Mouse (Mus musculus): ENCODE data around the gene Arl4c. TPM values are rescaled to one million over a fixed set of nuclear protein-coding genes. Genes with fewer than 3 reads are reported as not detected.

The Arl4c gene
- polyA plus RNA-seq, 1 experiment from 2014 or later: 4.4 TPM

GRCm38 (mm10) chr1:88644417-88644816 lies 57.6 kb downstream of the Arl4c start:
- Histone ChIP-seq H3K4me1 (ENCODE audit: control insufficient read depth in 2 of 2, insufficient read depth in 2 of 2, low read length in 2 of 2) (peaks cover 10 to 11% of the 10 kb centered on the region in 2 experiments), H3K4me3 (ENCODE audit: control insufficient read depth in 1 of 2, insufficient read depth in 1 of 2, low read depth in 1 of 2, low read length in 2 of 2) (no peak overlapping the region), H3K9ac (ENCODE audit: low read length) (no peak overlapping the region), H3K4me2 (ENCODE audit: low read length) (no peak overlapping the region), H3K27ac (replicated peaks in 1 of 2; ENCODE audit: control insufficient read depth in 1 of 2, insufficient read depth in 1 of 2, low read depth in 2 of 2, low read length in 2 of 2) (no peak overlapping the region), H3K9me3 (ENCODE audit: control insufficient read depth, low read length) (no peaks in the 10 kb centered on the region), H3K27me3 (ENCODE audit: control insufficient read depth, insufficient read depth, low read length) (no peaks in the 10 kb centered on the region), H3K36me3 (ENCODE audit: control insufficient read depth, insufficient read depth, low read length) (no peaks in the 10 kb centered on the region)
- ATAC-seq (ENCODE audit: insufficient number of reproducible peaks, insufficient read depth, low FRiP score, low read depth): no peak
- WGBS: 78% methylated on average over 5 of the region's 5 CpGs

GRCm38 (mm10) chr1:88643181-88643823 lies 58.7 kb downstream of the Arl4c start:
- ATAC-seq (ENCODE audit: insufficient number of reproducible peaks, insufficient read depth, low FRiP score, low read depth): no peak
- peaks cover 12 to 14% of the 10 kb centered on the region in 2 experiments for H3K4me1 ChIP-seq (ENCODE audit: control insufficient read depth in 2 of 2, insufficient read depth in 2 of 2, low read length in 2 of 2)
- no peak overlapping the region for H3K27ac ChIP-seq (replicated peaks in 1 of 2; ENCODE audit: control insufficient read depth in 1 of 2, insufficient read depth in 1 of 2, low read depth in 2 of 2, low read length in 2 of 2)
- H3K4me3 ChIP-seq (ENCODE audit: control insufficient read depth in 1 of 2, insufficient read depth in 1 of 2, low read depth in 1 of 2, low read length in 2 of 2): no peak overlapping the region
- WGBS: 76% methylated on average over 5 of the region's 5 CpGs
- no peaks in the 10 kb centered on the region for H3K9me3 ChIP-seq (ENCODE audit: control insufficient read depth, low read length)
- no peaks in the 10 kb centered on the region for H3K36me3 ChIP-seq (ENCODE audit: control insufficient read depth, insufficient read depth, low read length)
- H3K27me3 ChIP-seq (ENCODE audit: control insufficient read depth, insufficient read depth, low read length): no peaks in the 10 kb centered on the region
- H3K9ac ChIP-seq (ENCODE audit: low read length): no peak overlapping the region
- H3K4me2 ChIP-seq (ENCODE audit: low read length): no peak overlapping the region

- no peak overlapping the region for H3K4me3 ChIP-seq (ENCODE audit: control insufficient read depth in 1 of 2, insufficient read depth in 1 of 2, low read depth in 1 of 2, low read length in 2 of 2)
- no peak overlapping the region for H3K4me2 ChIP-seq (ENCODE audit: low read length)
- no peak for ATAC-seq (ENCODE audit: insufficient number of reproducible peaks, insufficient read depth, low FRiP score, low read depth)
- no peaks in the 10 kb centered on the region for H3K36me3 ChIP-seq (ENCODE audit: control insufficient read depth, insufficient read depth, low read length)
- H3K4me1 ChIP-seq (ENCODE audit: control insufficient read depth in 2 of 2, insufficient read depth in 2 of 2, low read length in 2 of 2): peaks cover 12 to 14% of the 10 kb centered on the region in 2 experiments
- H3K27me3 ChIP-seq (ENCODE audit: control insufficient read depth, insufficient read depth, low read length): no peaks in the 10 kb centered on the region
- no peak overlapping the region for H3K9ac ChIP-seq (ENCODE audit: low read length)
- 77% methylated on average over 4 of the region's 4 CpGs for WGBS
- no peaks in the 10 kb centered on the region for H3K9me3 ChIP-seq (ENCODE audit: control insufficient read depth, low read length)
- H3K27ac ChIP-seq (replicated peaks in 1 of 2; ENCODE audit: control insufficient read depth in 1 of 2, insufficient read depth in 1 of 2, low read depth in 2 of 2, low read length in 2 of 2): no peak overlapping the region
Measured at GRCm38 (mm10) chr1:88642735-88643134, 59.3 kb downstream of the Arl4c start.

GRCm38 (mm10) chr1:88641678-88642215 lies 60.3 kb downstream of the Arl4c start:
- ATAC-seq (ENCODE audit: insufficient number of reproducible peaks, insufficient read depth, low FRiP score, low read depth): no peak
- no peaks in the 10 kb centered on the region for H3K27me3 ChIP-seq (ENCODE audit: control insufficient read depth, insufficient read depth, low read length)
- peaks cover 12 to 14% of the 10 kb centered on the region in 2 experiments for H3K4me1 ChIP-seq (ENCODE audit: control insufficient read depth in 2 of 2, insufficient read depth in 2 of 2, low read length in 2 of 2)
- no peak overlapping the region for H3K9ac ChIP-seq (ENCODE audit: low read length)
- 67% methylated on average over 2 of the region's 2 CpGs for WGBS
- no peak overlapping the region for H3K27ac ChIP-seq (replicated peaks in 1 of 2; ENCODE audit: control insufficient read depth in 1 of 2, insufficient read depth in 1 of 2, low read depth in 2 of 2, low read length in 2 of 2)
- no peak overlapping the region for H3K4me3 ChIP-seq (ENCODE audit: control insufficient read depth in 1 of 2, insufficient read depth in 1 of 2, low read depth in 1 of 2, low read length in 2 of 2)
- H3K36me3 ChIP-seq (ENCODE audit: control insufficient read depth, insufficient read depth, low read length): no peaks in the 10 kb centered on the region
- no peaks in the 10 kb centered on the region for H3K9me3 ChIP-seq (ENCODE audit: control insufficient read depth, low read length)
- no peak overlapping the region for H3K4me2 ChIP-seq (ENCODE audit: low read length)

GRCm38 (mm10) chr1:88641194-88641593 lies 60.8 kb downstream of the Arl4c start:
- Histone ChIP-seq H3K36me3 (ENCODE audit: control insufficient read depth, insufficient read depth, low read length) (no peaks in the 10 kb centered on the region), H3K4me3 (ENCODE audit: control insufficient read depth in 1 of 2, insufficient read depth in 1 of 2, low read depth in 1 of 2, low read length in 2 of 2) (no peak overlapping the region), H3K9ac (ENCODE audit: low read length) (no peak overlapping the region), H3K4me1 (ENCODE audit: control insufficient read depth in 2 of 2, insufficient read depth in 2 of 2, low read length in 2 of 2) (peaks cover 12 to 14% of the 10 kb centered on the region in 2 experiments), H3K4me2 (ENCODE audit: low read length) (no peak overlapping the region), H3K27ac (replicated peaks in 1 of 2; ENCODE audit: control insufficient read depth in 1 of 2, insufficient read depth in 1 of 2, low read depth in 2 of 2, low read length in 2 of 2) (no peak overlapping the region), H3K9me3 (ENCODE audit: control insufficient read depth, low read length) (no peaks in the 10 kb centered on the region), H3K27me3 (ENCODE audit: control insufficient read depth, insufficient read depth, low read length) (no peaks in the 10 kb centered on the region)
- WGBS: 87% methylated on average over 3 of the region's 3 CpGs
- no peak for ATAC-seq (ENCODE audit: insufficient number of reproducible peaks, insufficient read depth, low FRiP score, low read depth)

- H3K9me3 ChIP-seq (ENCODE audit: control insufficient read depth, low read length): no peaks in the 10 kb centered on the region
- ATAC-seq (ENCODE audit: insufficient number of reproducible peaks, insufficient read depth, low FRiP score, low read depth): no peak
- H3K4me3 ChIP-seq (ENCODE audit: control insufficient read depth in 1 of 2, insufficient read depth in 1 of 2, low read depth in 1 of 2, low read length in 2 of 2): no peak overlapping the region
- H3K4me2 ChIP-seq (ENCODE audit: low read length): peak overlapping the region; percentile 12; the same call in 1 of the 2 replicates
- H3K4me1 ChIP-seq (ENCODE audit: control insufficient read depth in 2 of 2, insufficient read depth in 2 of 2, low read length in 2 of 2): peaks cover 12 to 14% of the 10 kb centered on the region in 2 experiments
- H3K27ac ChIP-seq (replicated peaks in 1 of 2; ENCODE audit: control insufficient read depth in 1 of 2, insufficient read depth in 1 of 2, low read depth in 2 of 2, low read length in 2 of 2): no peak overlapping the region
- H3K9ac ChIP-seq (ENCODE audit: low read length): no peak overlapping the region
- no peaks in the 10 kb centered on the region for H3K36me3 ChIP-seq (ENCODE audit: control insufficient read depth, insufficient read depth, low read length)
- 11% methylated on average over 10 of the region's 10 CpGs for WGBS
- no peaks in the 10 kb centered on the region for H3K27me3 ChIP-seq (ENCODE audit: control insufficient read depth, insufficient read depth, low read length)
Measured at GRCm38 (mm10) chr1:88639432-88640281, 62.4 kb downstream of the Arl4c start.

- H3K9me3 ChIP-seq (ENCODE audit: control insufficient read depth, low read length): no peaks in the 10 kb centered on the region
- H3K4me3 ChIP-seq (ENCODE audit: control insufficient read depth in 1 of 2, insufficient read depth in 1 of 2, low read depth in 1 of 2, low read length in 2 of 2): no peak overlapping the region
- ATAC-seq (ENCODE audit: insufficient number of reproducible peaks, insufficient read depth, low FRiP score, low read depth): no peak
- H3K36me3 ChIP-seq (ENCODE audit: control insufficient read depth, insufficient read depth, low read length): no peaks in the 10 kb centered on the region
- peaks cover 12 to 14% of the 10 kb centered on the region in 2 experiments for H3K4me1 ChIP-seq (ENCODE audit: control insufficient read depth in 2 of 2, insufficient read depth in 2 of 2, low read length in 2 of 2)
- no peak overlapping the region for H3K4me2 ChIP-seq (ENCODE audit: low read length)
- WGBS: 62% methylated on average over 4 of the region's 4 CpGs
- no peak overlapping the region for H3K9ac ChIP-seq (ENCODE audit: low read length)
- H3K27me3 ChIP-seq (ENCODE audit: control insufficient read depth, insufficient read depth, low read length): no peaks in the 10 kb centered on the region
- H3K27ac ChIP-seq (replicated peaks in 1 of 2; ENCODE audit: control insufficient read depth in 1 of 2, insufficient read depth in 1 of 2, low read depth in 2 of 2, low read length in 2 of 2): no peak overlapping the region
Measured at GRCm38 (mm10) chr1:88638622-88639021, 63.4 kb downstream of the Arl4c start.
